Mouse (Mus musculus): ENCODE data around the gene Ccnl1.

The Ccnl1 gene

GRCm38 (mm10) chr3:65958102-65958839 is at the start of gene Ccnl1:
Gene Ccnl1 (minus strand): TSS chr3:65958249.
- peak; percentile 98 to 99 for DNase-seq

- DNase-seq: no peak
Measured at GRCm38 (mm10) chr3:66004989-66005388, 46.9 kb upstream of the Ccnl1 start.

GRCm38 (mm10) chr3:66004220-66004951 is 46.3 kb upstream of the Ccnl1 start:
- DNase-seq: peak in 1 of 2 experiments; percentile 36

- no peak for DNase-seq
Measured at GRCm38 (mm10) chr3:66000400-66000799, 42.4 kb upstream of the Ccnl1 start.

GRCm38 (mm10) chr3:65997360-65998008 is 39.4 kb upstream of the Ccnl1 start:
- no peak for DNase-seq

- DNase-seq: peak; percentile 30 to 42
Measured at GRCm38 (mm10) chr3:65992395-65993340, 34.6 kb upstream of the Ccnl1 start.

GRCm38 (mm10) chr3:65990957-65991646 is 33.1 kb upstream of the Ccnl1 start:
- peak; percentile 59 to 72 for DNase-seq

- DNase-seq: no peak
Measured at GRCm38 (mm10) chr3:65990524-65990923, 32.5 kb upstream of the Ccnl1 start.

- no peak for DNase-seq
Measured at GRCm38 (mm10) chr3:65988711-65989495, 30.9 kb upstream of the Ccnl1 start.

GRCm38 (mm10) chr3:65976296-65976695 is 18.2 kb upstream of the Ccnl1 start:
- no peak for DNase-seq

- DNase-seq: peak; percentile 57 to 62
Measured at GRCm38 (mm10) chr3:65975317-65975716, 17.3 kb upstream of the Ccnl1 start.

- DNase-seq: peak; percentile 100
Measured at GRCm38 (mm10) chr3:65974232-65975058, 16.4 kb upstream of the Ccnl1 start.

- DNase-seq: no peak
Measured at GRCm38 (mm10) chr3:65973501-65974231, 15.6 kb upstream of the Ccnl1 start.

- no peak for DNase-seq
Measured at GRCm38 (mm10) chr3:65969196-65969595, 11.1 kb upstream of the Ccnl1 start.

GRCm38 (mm10) chr3:65966360-65966759 is 8.3 kb upstream of the Ccnl1 start:
- no peak for DNase-seq

- DNase-seq: no peak
Measured at GRCm38 (mm10) chr3:65962270-65962930, 4.4 kb upstream of the Ccnl1 start.

GRCm38 (mm10) chr3:65960291-65960945 is 2.4 kb upstream of the Ccnl1 start:
- DNase-seq: no peak

- no peak for DNase-seq
Measured at GRCm38 (mm10) chr3:65959416-65960001, 1.5 kb upstream of the Ccnl1 start.
